Mouse (Mus musculus) liver, embryonic 14.5 days (tissue): ENCODE measurements around the gene Sema3a. TPM values are rescaled to one million over a fixed set of nuclear protein-coding genes. Genes with fewer than 3 reads are reported as not detected.

ENCODE experiments used
- ATAC-seq: fragments of 200-750 bp; cut with Nextera tagmentation; 2 replicates; pipeline ENCODE4 v1.8.0; 2017; ENCODE audit warnings: moderate number of reproducible peaks, mild to moderate bottlenecking, moderate library complexity; ENCODE audit not compliant: insufficient read depth
- DNase-seq, 3 experiments: peaks; one replicate each; pipeline ENCODE4 v3.0.0-alpha.2; 2012 to 2013; ENCODE audit warnings: low read depth in 3 of 3, low spot score in 3 of 3
- H3K27ac ChIP-seq: fragments of 300-500 bp; sonication (generic); 2 replicates; pipeline ENCODE4 v1.5.1; 2014; ENCODE audit warnings: moderate library complexity, mild to moderate bottlenecking, control low read depth, inconsistent platforms
- H3K27me3 ChIP-seq: fragments of 300-500 bp; sonication (generic); 2 replicates; pipeline ENCODE4 v1.6.1; 2014; ENCODE audit warnings: mild to moderate bottlenecking, low read length, moderate library complexity; ENCODE audit not compliant: control insufficient read depth, insufficient read depth
- H3K36me3 ChIP-seq: fragments of 300-500 bp; sonication (generic); replicated peaks from 2 replicates; pipeline ENCODE4 v1.6.1; 2014; ENCODE audit warnings: low read depth; ENCODE audit not compliant: control insufficient read depth, insufficient read depth
- H3K4me1 ChIP-seq, 2 experiments: fragments of 200-500 bp in 1 of 2; fragments of 300-500 bp in 1 of 2; sonication (generic) in 1 of 2; replicated peaks; 2 replicates each; pipeline ENCODE4 v1.6.1; 2012 to 2014; ENCODE audit warnings: antibody characterized with exemption in 1 of 2, inconsistent platforms in 1 of 2, low read length in 1 of 2; ENCODE audit not compliant: control insufficient read depth in 2 of 2, insufficient read depth in 2 of 2
- H3K4me2 ChIP-seq: fragments of 300-500 bp; sonication (generic); 2 replicates; pipeline ENCODE4 v1.6.1; 2014; ENCODE audit warnings: low read depth, mild to moderate bottlenecking, control low read depth, moderate library complexity
- H3K4me3 ChIP-seq, 2 experiments: fragments of 200-500 bp in 1 of 2; fragments of 300-500 bp in 1 of 2; sonication (generic) in 1 of 2; 2 replicates each; pipeline ENCODE4 v1.5.1; 2012 to 2014; ENCODE audit warnings: low read depth in 2 of 2, low read length in 2 of 2, mild to moderate bottlenecking in 2 of 2, control low read depth in 1 of 2, inconsistent platforms in 1 of 2, moderate library complexity in 1 of 2; ENCODE audit not compliant: insufficient read depth in 1 of 2
- H3K9ac ChIP-seq: fragments of 300-500 bp; sonication (generic); replicated peaks from 2 replicates; pipeline ENCODE4 v1.6.1; 2014; ENCODE audit warnings: mild to moderate bottlenecking, control low read depth, moderate library complexity
- H3K9me3 ChIP-seq: fragments of 300-500 bp; sonication (generic); 2 replicates; pipeline ENCODE4 v1.6.1; 2016; ENCODE audit warnings: low read length, mixed read lengths; ENCODE audit not compliant: control insufficient read depth
- CTCF ChIP-seq: IDR thresholded peaks from 2 replicates; pipeline ENCODE4 v1.5.1; 2016; ENCODE audit warnings: antibody characterized with exemption, low read depth, control low read depth
- EP300 ChIP-seq: IDR thresholded peaks from 2 replicates; pipeline ENCODE4 v1.6.1; 2016; ENCODE audit warnings: antibody characterized with exemption, low read depth
- WGBS: fragments of 180-500 bp; shearing (Covaris S2); extraction: QIAGEN DNeasy Blood & Tissue Kit; methylation state at CpG from one replicate; pipeline ENCODE4 v1.1.7; 2014; ENCODE audit not compliant: insufficient replicate concordance; 5-methylcytosine and 5-hydroxymethylcytosine counted together
- polyA plus RNA-seq, 2 experiments: library from polyadenylated mRNA; depleted of rRNA in 1 of 2; stranded (reverse) in 1 of 2; unstranded in 1 of 2; fragments of >200 nt; fragmentation: Nextera tagmentation in 1 of 2; extraction: Ambion mirVana in 1 of 2; gene quantifications; 2 replicates each; pipeline versions ENCODE4 v1.2.1 to v1.2.3; 2012 to 2014

Gene Sema3a
- polyA plus RNA-seq, 2 experiments = 1.0 to 2.4 TPM

- H3K36me3 ChIP-seq = no peaks in the 10 kb centered on the region
- H3K9ac ChIP-seq = no peak overlapping the region
- no peak overlapping the region for H3K4me3 ChIP-seq
- TF ChIP-seq CTCF (no peak), EP300 (no peak)
- H3K27ac ChIP-seq = no peak overlapping the region
- no peaks in the 10 kb centered on the region for H3K27me3 ChIP-seq
- 58% methylated on average over 3 of the region's 3 CpGs for WGBS
- no peaks in the 10 kb centered on the region for H3K4me1 ChIP-seq
- no peak for DNase-seq
- ATAC-seq = no peak
- H3K4me2 ChIP-seq = no peak overlapping the region
- H3K9me3 ChIP-seq = no peaks in the 10 kb centered on the region
Observed at GRCm38 (mm10) chr5:13386603-13387002, 261.4 kb downstream of the Sema3a start.

GRCm38 (mm10) chr5:13387679-13388078 is 262.5 kb downstream of the Sema3a start:
- H3K27ac ChIP-seq = no peak overlapping the region
- WGBS = 59% methylated on average over 3 of the region's 3 CpGs
- no peak for DNase-seq
- no peak overlapping the region for H3K4me2 ChIP-seq
- no peaks in the 10 kb centered on the region for H3K9me3 ChIP-seq
- H3K4me1 ChIP-seq = no peaks in the 10 kb centered on the region
- no peaks in the 10 kb centered on the region for H3K36me3 ChIP-seq
- no peak overlapping the region for H3K4me3 ChIP-seq
- TF ChIP-seq CTCF = no peak
- TF ChIP-seq EP300 = no peak
- H3K27me3 ChIP-seq = no peaks in the 10 kb centered on the region
- ATAC-seq = no peak
- no peak overlapping the region for H3K9ac ChIP-seq

GRCm38 (mm10) chr5:13389995-13390394 is 264.8 kb downstream of the Sema3a start:
- Histone ChIP-seq H3K4me2 (no peak overlapping the region), H3K4me3 (no peak overlapping the region), H3K27ac (no peak overlapping the region), H3K9me3 (no peaks in the 10 kb centered on the region), H3K4me1 (no peaks in the 10 kb centered on the region), H3K36me3 (no peaks in the 10 kb centered on the region), H3K9ac (no peak overlapping the region), H3K27me3 (no peaks in the 10 kb centered on the region)
- no peak for TF ChIP-seq CTCF
- TF ChIP-seq EP300 = no peak
- WGBS = 54% methylated on average over 3 of the region's 3 CpGs
- DNase-seq (no peak), ATAC-seq (no peak)

DNA sequence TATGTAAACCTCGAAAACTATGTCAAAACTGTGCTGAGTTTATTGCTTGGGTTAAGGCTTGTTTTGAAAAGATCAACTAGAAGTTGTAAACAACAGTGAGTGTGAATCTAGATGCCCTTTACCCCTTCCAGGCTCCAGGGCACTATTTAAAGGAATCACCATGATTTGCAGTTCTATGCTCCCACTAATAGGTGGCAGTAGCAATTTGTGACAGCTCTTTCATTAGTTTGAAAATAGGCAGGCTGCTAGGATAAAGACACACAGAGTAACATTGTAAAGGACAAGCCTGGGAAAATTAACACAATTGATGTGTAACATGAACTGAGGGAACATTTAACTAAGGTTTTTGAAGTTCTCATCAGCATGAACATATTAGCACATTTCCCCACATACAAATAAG is 280.2 kb downstream of the Sema3a start:
- no peak for ATAC-seq
- Histone ChIP-seq H3K36me3 (no peaks in the 10 kb centered on the region), H3K27ac (no peak overlapping the region), H3K27me3 (no peaks in the 10 kb centered on the region), H3K9ac (no peak overlapping the region), H3K9me3 (no peaks in the 10 kb centered on the region), H3K4me3 (no peak overlapping the region), H3K4me1 (no peaks in the 10 kb centered on the region), H3K4me2 (no peak overlapping the region)
- TF ChIP-seq CTCF = no peak
- no peak for TF ChIP-seq EP300
- WGBS = 12% methylated on average over 1 of the region's 1 CpGs
- DNase-seq = no peak

- Histone ChIP-seq H3K4me3 (no peak overlapping the region), H3K9ac (no peak overlapping the region), H3K4me1 (no peaks in the 10 kb centered on the region), H3K27ac (no peak overlapping the region), H3K27me3 (no peaks in the 10 kb centered on the region), H3K36me3 (no peaks in the 10 kb centered on the region), H3K9me3 (no peaks in the 10 kb centered on the region), H3K4me2 (no peak overlapping the region)
- TF ChIP-seq EP300 (no peak), CTCF (no peak)
- DNase-seq = no peak
- WGBS = 56% methylated on average over 2 of the region's 2 CpGs
- ATAC-seq = no peak
Observed at GRCm38 (mm10) chr5:13406131-13406530, 280.9 kb downstream of the Sema3a start.
